Mouse (Mus musculus): ENCODE measurements at regions not wholly inside any gene's neighbourhood (a gene's known extent, or its start where the extent isn't known, plus 50 kb on each side); places are given as distances from the start of the nearest gene placed in this dataset.
A peak's percentile ranks its signal among the peaks of the same experiment; 100 is the strongest.

- Histone ChIP-seq H3K9ac (no peak overlapping the region), H3K27ac (no peak overlapping the region), H3K27me3 (replicated peaks) (no peaks in the 10 kb centered on the region), H3K4me3 (replicated peaks) (no peak overlapping the region), H3K4me2 (replicated peaks) (peak overlapping the region; percentile 26; the same call in 1 of the 2 replicates), H3K4me1 (replicated peaks) (no peaks in the 10 kb centered on the region), H3K36me3 (no peaks in the 10 kb centered on the region), H3K9me3 (no peaks in the 10 kb centered on the region)
- 0 out of 2 replicates have a peak, but pooled peaks have one; percentile 51 for ATAC-seq
- 57% methylated on average over 5 of the region's 5 CpGs for WGBS
Measured at GRCm38 (mm10) chr13:110784822-110785221, 390.0 kb downstream of the Plk2 start.

DNA sequence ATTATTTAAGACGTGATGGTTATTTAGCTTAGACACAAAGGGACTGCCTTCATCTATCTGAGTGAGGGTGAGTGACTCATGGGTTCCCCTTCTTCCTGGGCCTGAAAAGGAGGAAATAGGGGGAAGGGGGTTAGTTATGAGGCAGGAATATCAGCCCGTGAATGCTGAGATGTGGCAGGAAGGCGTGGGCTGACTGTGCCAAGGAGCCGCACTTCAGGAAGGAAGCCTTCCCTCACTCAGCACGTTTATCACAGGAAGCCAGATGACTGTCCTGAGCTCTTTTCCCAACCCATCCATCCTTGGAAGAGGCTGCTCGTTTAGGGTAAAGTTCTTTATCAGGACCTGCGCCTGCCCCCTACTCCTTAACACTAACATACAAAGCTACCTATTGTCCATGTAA lies 403.5 kb downstream of the Plk2 start:
- Histone ChIP-seq H3K4me1 (replicated peaks) (no peaks in the 10 kb centered on the region), H3K27ac (no peak overlapping the region), H3K4me3 (replicated peaks) (no peak overlapping the region), H3K27me3 (replicated peaks) (no peaks in the 10 kb centered on the region), H3K36me3 (no peaks in the 10 kb centered on the region), H3K9ac (no peak overlapping the region), H3K9me3 (no peaks in the 10 kb centered on the region), H3K4me2 (replicated peaks) (no peak overlapping the region)
- ATAC-seq = no peak
- 48% methylated on average over 7 of the region's 7 CpGs for WGBS

GRCm38 (mm10) chr13:110802841-110803240 lies 408.0 kb downstream of the Plk2 start:
- no peak overlapping the region for H3K9ac ChIP-seq
- H3K4me2 ChIP-seq (replicated peaks) = no peak overlapping the region
- H3K27me3 ChIP-seq (replicated peaks) = no peaks in the 10 kb centered on the region
- no peaks in the 10 kb centered on the region for H3K9me3 ChIP-seq
- no peak overlapping the region for H3K27ac ChIP-seq
- no peaks in the 10 kb centered on the region for H3K36me3 ChIP-seq
- no peaks in the 10 kb centered on the region for H3K4me1 ChIP-seq (replicated peaks)
- ATAC-seq = peak; percentile 74
- WGBS = 56% methylated on average over 6 of the region's 6 CpGs
- H3K4me3 ChIP-seq (replicated peaks) = no peak overlapping the region

GRCm38 (mm10) chr13:110812401-110812800 lies 417.6 kb downstream of the Plk2 start:
- WGBS = 58% methylated on average over 6 of the region's 6 CpGs
- H3K27ac ChIP-seq = no peak overlapping the region
- no peak overlapping the region for H3K4me3 ChIP-seq (replicated peaks)
- no peaks in the 10 kb centered on the region for H3K36me3 ChIP-seq
- ATAC-seq = no peak
- no peak overlapping the region for H3K4me2 ChIP-seq (replicated peaks)
- H3K27me3 ChIP-seq (replicated peaks) = no peaks in the 10 kb centered on the region
- H3K4me1 ChIP-seq (replicated peaks) = no peaks in the 10 kb centered on the region
- H3K9me3 ChIP-seq = no peaks in the 10 kb centered on the region
- H3K9ac ChIP-seq = no peak overlapping the region

DNA sequence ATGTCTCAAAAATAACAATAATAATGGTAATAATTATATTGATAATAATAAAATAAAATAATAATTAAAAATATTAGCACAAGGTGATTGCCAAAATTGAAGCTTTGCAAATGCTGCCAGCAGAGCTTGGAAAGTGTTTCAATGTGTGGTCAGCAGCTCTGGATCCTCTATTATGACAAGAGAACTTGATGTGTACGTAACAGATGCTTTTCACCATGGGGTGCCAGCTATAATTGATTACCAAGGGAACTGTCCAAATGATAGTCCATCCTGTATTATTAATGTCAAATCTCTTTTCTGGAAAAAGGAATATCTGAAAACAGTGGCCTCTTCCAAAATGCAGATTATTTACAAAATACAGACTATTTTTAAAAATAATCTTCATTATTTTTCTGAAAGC lies 419.2 kb downstream of the Plk2 start:
- Histone ChIP-seq H3K4me1 (replicated peaks) (no peaks in the 10 kb centered on the region), H3K9ac (no peak overlapping the region), H3K27ac (no peak overlapping the region), H3K4me3 (replicated peaks) (no peak overlapping the region), H3K4me2 (replicated peaks) (no peak overlapping the region), H3K9me3 (no peaks in the 10 kb centered on the region), H3K27me3 (replicated peaks) (no peaks in the 10 kb centered on the region), H3K36me3 (no peaks in the 10 kb centered on the region)
- 86% methylated on average over 1 of the region's 1 CpGs for WGBS
- no peak for ATAC-seq

DNA sequence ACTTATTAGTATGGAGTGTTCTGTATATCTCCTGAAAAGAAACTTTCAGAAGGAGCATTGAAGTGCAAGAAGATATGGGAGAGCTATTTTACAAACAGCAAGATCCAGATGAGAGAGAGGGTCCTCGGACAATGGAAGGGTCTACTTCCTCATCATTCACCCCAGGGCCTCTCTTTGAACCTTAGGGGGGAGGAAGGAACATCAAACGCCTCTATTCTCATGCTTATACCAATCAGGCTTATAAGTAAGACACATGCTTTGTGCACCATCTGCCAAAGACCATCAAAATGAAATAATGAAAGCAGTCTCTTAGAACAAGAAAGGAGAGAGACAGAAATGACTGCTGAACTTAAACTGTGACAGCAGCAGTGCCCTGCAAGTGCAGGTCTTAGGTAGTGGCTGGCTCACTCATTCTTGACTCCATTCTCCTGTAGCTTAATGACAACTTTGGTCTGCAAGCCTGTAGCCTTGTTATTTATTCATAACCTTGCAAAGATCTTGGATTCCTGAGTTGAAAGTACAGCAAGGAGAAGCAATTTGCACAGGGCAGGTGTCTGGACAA lies 424.5 kb downstream of the Plk2 start:
- 60% methylated on average over 2 of the region's 2 CpGs for WGBS
- no peaks in the 10 kb centered on the region for H3K4me1 ChIP-seq (replicated peaks)
- no peaks in the 10 kb centered on the region for H3K36me3 ChIP-seq
- H3K4me3 ChIP-seq (replicated peaks) = no peak overlapping the region
- H3K9me3 ChIP-seq = no peaks in the 10 kb centered on the region
- H3K27me3 ChIP-seq (replicated peaks) = no peaks in the 10 kb centered on the region
- no peak for ATAC-seq
- H3K4me2 ChIP-seq (replicated peaks) = no peak overlapping the region
- H3K27ac ChIP-seq = no peak overlapping the region
- H3K9ac ChIP-seq = no peak overlapping the region

DNA sequence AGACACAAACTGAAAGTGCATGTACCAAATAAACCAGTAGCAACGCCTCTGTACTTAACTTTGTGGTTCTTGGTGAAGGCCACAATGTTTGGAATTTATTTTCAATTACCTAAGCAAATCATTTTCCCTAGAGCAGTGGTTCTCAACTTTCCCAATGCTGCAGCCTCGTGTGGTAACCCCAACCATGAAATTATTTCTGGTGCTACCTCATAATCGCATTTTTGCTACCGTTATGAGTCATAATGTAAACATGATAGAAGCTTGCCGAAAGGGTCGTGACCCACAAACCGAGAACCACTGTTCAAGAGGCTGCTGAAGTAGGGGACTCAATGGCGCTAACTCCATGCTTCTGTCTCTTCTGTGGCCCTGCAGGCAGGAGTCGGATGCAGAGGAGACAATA lies 429.9 kb upstream of the Actbl2 start:
- Histone ChIP-seq H3K9me3 (no peaks in the 10 kb centered on the region), H3K27ac (no peak overlapping the region), H3K36me3 (no peaks in the 10 kb centered on the region), H3K9ac (no peak overlapping the region), H3K4me1 (replicated peaks) (no peaks in the 10 kb centered on the region), H3K27me3 (replicated peaks) (no peaks in the 10 kb centered on the region), H3K4me2 (replicated peaks) (no peak overlapping the region), H3K4me3 (replicated peaks) (no peak overlapping the region)
- WGBS = 81% methylated on average over 9 of the region's 9 CpGs
- no peak for ATAC-seq

GRCm38 (mm10) chr13:110832442-110832841 lies 422.4 kb upstream of the Actbl2 start:
- WGBS = 59% methylated on average over 5 of the region's 5 CpGs

GRCm38 (mm10) chr13:110836936-110837335 lies 417.9 kb upstream of the Actbl2 start:
- H3K9ac ChIP-seq = no peak overlapping the region
- H3K36me3 ChIP-seq = no peaks in the 10 kb centered on the region
- WGBS = 71% methylated on average over 7 of the region's 7 CpGs
- H3K27ac ChIP-seq = no peak overlapping the region
- H3K27me3 ChIP-seq (replicated peaks) = no peaks in the 10 kb centered on the region
- no peaks in the 10 kb centered on the region for H3K4me1 ChIP-seq (replicated peaks)
- no peaks in the 10 kb centered on the region for H3K9me3 ChIP-seq
- H3K4me3 ChIP-seq (replicated peaks) = no peak overlapping the region
- no peak for ATAC-seq
- H3K4me2 ChIP-seq (replicated peaks) = no peak overlapping the region

More at GRCm38 (mm10) chr13:110832442-110832841, 422.4 kb upstream of the Actbl2 start:
- no peak for ATAC-seq
- no peaks in the 10 kb centered on the region for H3K9me3 ChIP-seq
- no peak overlapping the region for H3K9ac ChIP-seq
- H3K4me1 ChIP-seq (replicated peaks) = no peaks in the 10 kb centered on the region
- no peak overlapping the region for H3K27ac ChIP-seq
- no peaks in the 10 kb centered on the region for H3K36me3 ChIP-seq
- H3K4me2 ChIP-seq (replicated peaks) = no peak overlapping the region
- no peaks in the 10 kb centered on the region for H3K27me3 ChIP-seq (replicated peaks)
- H3K4me3 ChIP-seq (replicated peaks) = no peak overlapping the region

GRCm38 (mm10) chr13:110841949-110842348 lies 412.9 kb upstream of the Actbl2 start:
- Histone ChIP-seq H3K36me3 (no peaks in the 10 kb centered on the region), H3K4me3 (replicated peaks) (no peak overlapping the region), H3K9me3 (no peaks in the 10 kb centered on the region), H3K4me2 (replicated peaks) (no peak overlapping the region), H3K27me3 (replicated peaks) (no peaks in the 10 kb centered on the region), H3K27ac (no peak overlapping the region), H3K9ac (no peak overlapping the region), H3K4me1 (replicated peaks) (no peaks in the 10 kb centered on the region)
- 91% methylated on average over 7 of the region's 7 CpGs for WGBS
- ATAC-seq = no peak

GRCm38 (mm10) chr13:110845695-110846094 lies 409.1 kb upstream of the Actbl2 start:
- Histone ChIP-seq H3K4me2 (replicated peaks) (no peak overlapping the region), H3K9me3 (no peaks in the 10 kb centered on the region), H3K4me3 (replicated peaks) (no peak overlapping the region), H3K27me3 (replicated peaks) (no peaks in the 10 kb centered on the region), H3K4me1 (replicated peaks) (no peaks in the 10 kb centered on the region), H3K36me3 (no peaks in the 10 kb centered on the region), H3K27ac (no peak overlapping the region), H3K9ac (no peak overlapping the region)
- WGBS = 90% methylated on average over 2 of the region's 2 CpGs
- no peak for ATAC-seq

- Histone ChIP-seq H3K27ac (no peak overlapping the region), H3K9ac (no peak overlapping the region), H3K36me3 (no peaks in the 10 kb centered on the region), H3K27me3 (replicated peaks) (no peaks in the 10 kb centered on the region), H3K4me1 (replicated peaks) (no peaks in the 10 kb centered on the region), H3K4me3 (replicated peaks) (no peak overlapping the region), H3K4me2 (replicated peaks) (no peak overlapping the region), H3K9me3 (no peaks in the 10 kb centered on the region)
- peak; percentile 41; the same call in 1 of the 2 replicates for ATAC-seq
- 37% methylated on average over 2 of the region's 2 CpGs for WGBS
Measured at GRCm38 (mm10) chr13:110852996-110853727, 401.7 kb upstream of the Actbl2 start.

DNA sequence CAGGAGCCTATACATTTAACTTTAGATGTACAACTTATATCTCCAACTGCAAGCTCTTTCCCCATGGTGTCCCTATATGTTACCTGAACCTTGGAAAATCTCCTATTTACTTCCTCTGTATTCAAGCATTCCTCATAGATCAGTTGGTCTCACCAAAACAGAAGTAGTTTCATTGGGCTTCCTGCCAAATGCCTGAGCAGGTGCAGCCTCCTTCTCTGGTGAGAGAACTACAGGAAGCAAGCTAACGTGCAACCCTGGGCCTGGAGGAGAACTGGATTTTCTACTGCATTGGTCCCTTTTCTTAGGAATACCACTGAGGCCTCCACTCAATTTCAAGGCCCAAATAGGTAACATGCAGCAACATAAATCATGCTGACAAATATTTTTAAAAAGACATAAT lies 400.6 kb upstream of the Actbl2 start:
- no peaks in the 10 kb centered on the region for H3K36me3 ChIP-seq
- no peak overlapping the region for H3K27ac ChIP-seq
- no peak overlapping the region for H3K4me2 ChIP-seq (replicated peaks)
- H3K4me3 ChIP-seq (replicated peaks) = no peak overlapping the region
- whole genome bisulfite sequencing = 45% methylated on average over 1 of the region's 1 CpGs
- H3K9ac ChIP-seq = no peak overlapping the region
- no peaks in the 10 kb centered on the region for H3K4me1 ChIP-seq (replicated peaks)
- H3K27me3 ChIP-seq (replicated peaks) = no peaks in the 10 kb centered on the region
- H3K9me3 ChIP-seq = no peaks in the 10 kb centered on the region
- ATAC-seq = no peak

All from intestine, embryonic 15.5 days (tissue).